Mouse (Mus musculus) brain, adult 10 weeks (tissue): Measurements from ENCODE around the gene Krt19. TPM values are rescaled to one million over a fixed set of nuclear protein-coding genes. Genes with fewer than 3 reads are reported as not detected.

Source experiments
- polyA plus RNA-seq: library from polyadenylated mRNA; stranded (reverse); fragments of 350-450 nt; fragmentation: Illumina TruSeq; extraction: RNeasy Lipid Tissue Mini Kit (QIAGEN cat#74804); gene quantifications from one replicate; pipeline ENCODE4 v1.2.3, GENCODE M21; 2015; ENCODE audit warnings: low read depth, low replicate concordance

Krt19 gene
- polyA plus RNA-seq = not detected

DNA sequence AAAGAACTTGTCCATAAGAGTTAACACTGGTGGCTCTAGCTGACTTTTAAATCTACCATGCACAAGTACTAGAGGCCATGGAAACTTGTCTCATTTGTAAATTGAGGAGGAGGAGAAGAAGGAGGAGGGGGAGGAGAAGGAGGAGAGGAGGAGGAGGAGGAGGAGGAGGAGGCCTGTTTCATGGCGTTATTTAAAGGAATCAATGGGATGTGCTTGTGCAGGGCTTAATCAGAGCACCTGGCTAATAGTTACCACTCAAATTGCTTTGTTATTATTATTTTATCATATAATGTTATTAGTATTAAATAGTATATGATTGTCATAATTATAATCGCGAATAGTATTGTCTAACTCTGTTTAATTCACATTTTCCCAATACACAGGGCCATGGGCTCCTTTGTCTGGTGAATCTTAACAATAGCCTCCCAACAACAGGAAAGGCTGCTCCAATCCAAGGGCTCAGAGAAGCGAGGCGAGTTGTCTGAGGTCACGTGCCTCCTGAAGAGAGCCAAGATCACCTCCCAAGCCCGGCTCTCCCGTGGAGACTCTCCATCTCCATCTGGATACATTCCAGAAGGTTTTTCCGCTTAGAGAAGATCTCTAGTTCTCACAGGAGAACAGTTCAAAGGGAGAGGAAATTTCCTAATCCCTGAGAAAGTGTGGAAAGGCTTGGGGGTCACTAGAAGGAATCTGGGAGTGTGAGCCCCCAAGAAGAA, at the start of gene Krt19:
Gene Krt19 (minus strand): TSS at position 51 of the 716 bp plus-strand sequence.

DNA sequence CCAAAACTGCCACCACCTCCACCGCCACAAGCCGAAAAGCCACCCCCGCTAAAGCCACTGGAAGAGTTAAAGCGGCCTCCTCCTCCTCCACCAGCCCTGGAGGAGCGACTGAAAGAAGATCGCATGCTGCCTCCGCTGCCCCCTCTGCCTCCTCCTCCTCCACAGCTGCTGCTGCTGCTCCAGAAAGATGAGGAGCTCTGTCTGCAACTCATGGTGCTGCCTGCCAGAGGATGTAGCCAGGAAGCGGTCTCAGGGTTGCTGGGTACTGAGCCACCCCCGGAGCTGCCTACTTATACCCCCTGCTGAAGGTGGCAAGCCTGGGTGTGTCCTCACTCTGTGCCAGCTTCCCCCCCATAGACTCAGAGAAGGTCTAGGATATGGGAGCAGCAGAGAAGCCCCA, 44.5 kb upstream of the Krt19 start, which contains the start of gene Krt9:
Gene Krt9 (minus strand): TSS at position 255 of the 400 bp plus-strand sequence.

DNA sequence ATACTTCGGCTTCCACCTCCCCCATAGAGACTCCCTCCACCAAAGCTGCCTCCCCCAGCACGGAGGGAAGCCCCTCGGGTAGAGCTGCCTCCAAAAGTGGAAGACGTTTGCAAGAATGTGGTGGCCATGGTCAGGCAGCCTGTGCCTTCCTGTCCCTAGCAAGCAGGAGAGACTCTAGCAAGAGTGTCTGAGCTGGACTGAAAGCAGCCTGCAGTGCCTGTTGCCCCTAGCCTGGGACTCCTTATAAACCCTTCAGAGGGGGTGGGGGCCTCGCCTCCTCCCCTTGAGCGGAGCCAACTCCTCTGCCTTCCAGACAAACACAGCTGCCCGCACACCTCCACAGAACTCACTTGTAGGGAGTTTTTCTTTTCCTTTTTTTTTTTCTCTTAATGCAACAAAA, 12.7 kb downstream of the Krt19 start, which contains the start of gene Krt15:
Gene Krt15 (minus strand): TSS at position 198 of the 400 bp plus-strand sequence.

GRCm38 (mm10) chr11:100121466-100121865, 27.0 kb downstream of the Krt19 start, which contains the start of gene Krt13:
TSS of gene Krt13 (minus strand) at chr11:100121566.

GRCm38 (mm10) chr11:100105576-100106122, 42.8 kb downstream of the Krt19 start, which contains the start of gene Krt36:
TSS of gene Krt36 (minus strand) at chr11:100105626.

DNA sequence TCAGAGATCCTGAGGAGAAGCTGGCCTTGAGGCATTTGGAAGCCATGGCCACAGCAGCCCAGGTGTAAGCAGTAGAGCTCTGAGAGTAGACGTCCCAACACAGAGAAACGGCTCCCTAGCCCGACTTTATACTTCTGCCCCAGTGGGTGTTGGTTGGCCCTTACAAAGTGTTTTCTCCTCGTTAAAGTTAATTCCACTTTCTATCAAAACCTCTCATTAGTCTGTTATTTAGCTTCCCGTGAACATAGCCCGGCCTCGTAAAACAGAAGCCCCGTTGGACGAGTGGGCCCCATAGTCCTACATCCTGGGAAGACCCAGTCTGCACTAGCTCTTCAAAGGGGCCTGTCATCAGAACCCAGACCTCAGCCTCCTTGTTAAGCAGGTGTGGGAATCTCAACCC, 52.3 kb downstream of the Krt19 start, which contains the start of gene Krt35:
Gene Krt35 (minus strand): TSS at position 101 of the 400 bp plus-strand sequence.

Other genes with a start within 250 kb of the Krt19 start
- not detected for gene Krtap31-1, start 240.7 kb downstream of the Krt19 start, polyA plus RNA-seq
- gene Gm11565, start 233.9 kb downstream of the Krt19 start, polyA plus RNA-seq = not detected
- gene Krtap31-2, start 212.4 kb downstream of the Krt19 start, polyA plus RNA-seq = not detected
- gene Krtap9-5, start 200.2 kb downstream of the Krt19 start, polyA plus RNA-seq = not detected
- gene Krtap29-1, start 169.6 kb downstream of the Krt19 start, polyA plus RNA-seq = not detected
- gene Krtap16-1, start 162.1 kb downstream of the Krt19 start, polyA plus RNA-seq = not detected
- gene Krtap17-1, start 154.7 kb downstream of the Krt19 start, polyA plus RNA-seq = not detected
- not detected for gene Krt33a, start 132.5 kb downstream of the Krt19 start, polyA plus RNA-seq
- gene Krt33b, start 118.8 kb downstream of the Krt19 start, polyA plus RNA-seq = not detected
- not detected for gene Krt34, start 107.1 kb downstream of the Krt19 start, polyA plus RNA-seq
- not detected for gene Krt31, start 98.1 kb downstream of the Krt19 start, polyA plus RNA-seq
- not detected for gene Krt32, start 60.4 kb downstream of the Krt19 start, polyA plus RNA-seq
- gene Krt35, start 52.4 kb downstream of the Krt19 start, polyA plus RNA-seq = not detected
- not detected for gene Krt36, start 43.0 kb downstream of the Krt19 start, polyA plus RNA-seq
- gene Krt13, start 27.1 kb downstream of the Krt19 start, polyA plus RNA-seq = not detected
- 0.94 TPM for gene Krt15, start 12.7 kb downstream of the Krt19 start, polyA plus RNA-seq
- gene Krt9, start 44.6 kb upstream of the Krt19 start, polyA plus RNA-seq = 6.8 TPM
- gene Krt14, start 58.9 kb upstream of the Krt19 start, polyA plus RNA-seq = not detected
- gene Krt16, start 100.2 kb upstream of the Krt19 start, polyA plus RNA-seq = not detected
- gene Krt17, start 112.4 kb upstream of the Krt19 start, polyA plus RNA-seq = not detected
- gene Krt42, start 121.2 kb upstream of the Krt19 start, polyA plus RNA-seq = not detected
- 796 TPM for gene Eif1, start 171.2 kb upstream of the Krt19 start, polyA plus RNA-seq
- gene Gast, start 185.7 kb upstream of the Krt19 start, polyA plus RNA-seq = not detected
- 104 TPM for gene Hap1, start 207.5 kb upstream of the Krt19 start, polyA plus RNA-seq
- gene Jup, start 249.1 kb upstream of the Krt19 start, polyA plus RNA-seq = 33.4 TPM